Mouse (Mus musculus) bone marrow macrophage, adult 2 months (primary cell): ENCODE measurements at regions not wholly inside any gene's neighbourhood (a gene's known extent, or its start where the extent isn't known, plus 50 kb on each side); places are given as distances from the start of the nearest gene placed in this dataset.
A peak's percentile ranks its signal among the peaks of the same experiment; 100 is the strongest.

Source experiments
- H3K27ac ChIP-seq: 2 replicates; pipeline ENCODE4 v1.5.1; 2012; ENCODE audit warnings: low read depth, low read length; ENCODE audit not compliant: insufficient read depth
- H3K4me1 ChIP-seq: 2 replicates; pipeline ENCODE4 v1.6.1; 2012; ENCODE audit warnings: low read length; ENCODE audit not compliant: control insufficient read depth, insufficient read depth
- H3K4me3 ChIP-seq: 2 replicates; pipeline ENCODE4 v1.5.1; 2012; ENCODE audit warnings: mild to moderate bottlenecking, low read length, moderate library complexity; ENCODE audit not compliant: insufficient read depth
- CTCF ChIP-seq: IDR thresholded peaks from 2 replicates; pipeline ENCODE4 v1.5.1; 2012; ENCODE audit warnings: low read depth, mild to moderate bottlenecking, low read length, moderate library complexity
- POLR2A ChIP-seq: IDR thresholded peaks from 2 replicates; pipeline ENCODE4 v1.6.1; 2012; ENCODE audit warnings: mild to moderate bottlenecking, low read depth, low read length, borderline replicate concordance

DNA sequence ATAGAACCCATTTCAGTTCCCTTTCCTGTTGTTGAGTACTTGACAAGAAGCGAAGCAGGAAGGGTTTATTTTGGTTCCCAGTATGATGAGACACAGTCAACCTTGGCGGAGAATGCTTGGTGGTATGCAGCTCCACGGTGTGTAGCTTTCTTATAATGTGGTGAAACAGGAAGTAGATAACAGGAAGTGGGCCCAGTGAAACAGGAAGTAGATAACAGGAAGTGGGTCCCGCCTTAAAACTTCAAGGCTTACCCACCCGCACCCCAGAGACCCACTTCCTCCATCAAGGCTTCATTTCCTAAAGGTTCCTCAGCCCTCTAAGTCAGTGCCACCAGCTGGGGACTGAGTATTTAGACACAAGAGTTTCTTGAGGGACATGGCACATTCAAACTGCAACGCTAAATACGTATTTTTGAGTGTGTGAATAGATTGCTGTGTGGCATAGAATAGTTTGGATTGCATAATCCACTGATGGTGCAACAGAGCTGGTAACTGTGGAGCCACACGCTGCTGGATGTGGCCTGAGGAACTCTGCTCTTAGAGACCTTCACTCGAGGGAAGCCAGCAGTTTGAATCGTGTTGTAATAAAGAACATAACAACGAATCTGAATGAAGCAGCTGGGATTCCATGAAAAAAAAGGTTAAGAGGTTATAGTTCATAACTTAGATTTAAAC lies 190.8 kb downstream of the Npr3 start:
- Histone ChIP-seq H3K4me3 (no peak overlapping the region), H3K27ac (peak overlapping the region; percentile 97), H3K4me1 (peaks cover 20% of the 10 kb centered on the region)
- TF ChIP-seq POLR2A (no peak), CTCF (no peak)

DNA sequence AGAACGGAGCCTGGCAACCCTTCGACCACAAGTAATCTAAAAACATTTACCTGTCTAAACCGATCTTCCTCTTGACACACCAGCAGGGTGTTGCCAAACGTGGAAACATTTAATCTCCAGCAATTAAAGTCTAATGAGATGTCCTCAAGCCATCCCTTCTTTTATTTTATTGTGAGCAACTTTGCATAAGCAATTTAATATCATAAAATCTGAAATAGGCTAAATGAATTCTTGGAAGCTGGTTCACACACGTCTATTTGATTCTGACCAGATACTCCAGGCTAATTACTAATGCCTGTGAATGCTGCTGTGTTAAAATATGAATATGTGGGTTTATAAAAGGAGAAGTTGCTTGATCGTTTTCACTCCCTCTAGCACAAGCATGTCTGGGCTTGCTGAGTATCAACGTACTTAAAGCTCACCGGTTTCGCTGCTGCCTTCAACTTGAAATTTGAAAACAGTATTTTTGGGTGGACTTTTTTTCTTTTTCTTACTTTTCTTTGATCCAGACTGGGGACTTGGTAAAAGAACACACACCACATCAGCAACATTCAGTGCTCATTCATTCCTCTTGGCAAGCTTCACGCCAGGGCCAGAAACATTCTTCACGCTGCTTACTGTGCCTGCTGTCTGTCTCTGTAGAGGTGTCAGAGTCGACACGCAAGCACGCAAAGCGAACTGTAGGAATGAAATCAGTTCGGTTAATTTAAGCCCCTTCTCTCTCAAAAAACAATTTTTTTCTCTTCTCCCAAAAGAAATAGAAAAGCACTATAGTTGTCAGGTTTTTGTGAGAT lies 194.4 kb downstream of the Npr3 start:
- Histone ChIP-seq H3K27ac (no peak overlapping the region), H3K4me1 (peaks cover 24% of the 10 kb centered on the region), H3K4me3 (no peak overlapping the region)
- no peak for TF ChIP-seq CTCF
- TF ChIP-seq POLR2A = no peak

DNA sequence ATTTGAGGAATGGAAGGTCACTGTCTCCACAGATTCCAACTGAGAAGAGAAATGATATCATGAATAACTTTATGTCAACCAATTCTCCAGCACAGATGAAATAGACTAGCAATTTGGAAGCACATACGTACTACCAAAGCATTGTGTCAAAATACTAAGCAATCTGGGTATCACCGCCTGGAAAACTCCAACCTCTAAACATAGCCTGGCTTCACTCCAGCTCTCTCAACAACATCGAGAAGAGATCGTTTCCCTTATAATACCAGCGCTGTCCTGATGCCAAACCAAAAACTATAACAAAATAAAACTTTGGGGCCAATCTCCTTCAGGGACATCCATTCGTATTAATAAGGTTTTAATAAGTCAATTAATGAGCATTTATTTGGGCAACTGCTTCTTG lies 205.8 kb downstream of the Npr3 start:
- Histone ChIP-seq H3K4me3 (no peak overlapping the region), H3K27ac (no peak overlapping the region), H3K4me1 (peaks cover 2% of the 10 kb centered on the region; the same call in 1 of the 2 replicates)
- TF ChIP-seq CTCF = no peak
- no peak for TF ChIP-seq POLR2A

DNA sequence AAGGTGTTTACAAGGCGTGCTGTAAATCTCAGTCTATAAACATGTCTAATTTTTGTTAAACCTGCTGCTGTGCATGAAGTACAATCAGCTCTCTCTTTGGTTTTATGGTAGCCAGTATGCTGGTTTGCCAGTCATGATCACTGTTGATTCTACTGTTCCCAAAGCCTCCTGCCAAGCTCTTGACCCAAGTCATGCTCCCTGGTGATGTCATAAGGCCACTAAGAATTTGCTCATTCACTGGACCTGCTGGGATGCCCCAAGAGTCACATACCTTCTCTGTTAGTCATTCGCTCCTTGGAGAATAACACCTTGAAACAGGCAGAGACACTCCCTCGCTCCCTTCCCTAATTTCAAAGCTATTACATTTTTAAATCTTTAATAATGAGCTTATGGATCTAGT lies 207.2 kb downstream of the Npr3 start:
- Histone ChIP-seq H3K4me1 (peaks cover 2% of the 10 kb centered on the region; the same call in 1 of the 2 replicates), H3K4me3 (no peak overlapping the region), H3K27ac (no peak overlapping the region)
- TF ChIP-seq POLR2A (no peak), CTCF (no peak)

DNA sequence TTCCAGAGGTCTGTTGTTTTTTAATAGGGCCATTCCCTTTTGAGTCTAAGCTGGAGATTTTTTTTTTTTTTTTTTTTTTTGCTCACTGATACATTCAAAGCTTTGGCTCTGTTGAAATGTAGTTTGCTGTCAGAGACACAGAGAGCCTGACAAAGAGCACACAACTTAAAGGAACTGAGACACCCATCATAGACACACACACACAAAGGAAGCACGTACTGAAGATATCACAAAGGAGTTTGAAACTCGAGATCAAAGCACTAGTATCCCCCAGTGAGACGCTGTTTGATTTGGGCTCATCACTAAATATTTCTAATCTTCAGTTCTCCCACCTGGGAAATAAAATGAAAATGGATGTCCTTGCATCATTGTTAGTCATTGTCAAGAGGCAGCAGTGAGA lies 210.0 kb downstream of the Npr3 start:
- Histone ChIP-seq H3K4me3 (no peak overlapping the region), H3K27ac (no peak overlapping the region), H3K4me1 (peaks cover 2% of the 10 kb centered on the region; the same call in 1 of the 2 replicates)
- no peak for TF ChIP-seq POLR2A
- TF ChIP-seq CTCF = no peak

DNA sequence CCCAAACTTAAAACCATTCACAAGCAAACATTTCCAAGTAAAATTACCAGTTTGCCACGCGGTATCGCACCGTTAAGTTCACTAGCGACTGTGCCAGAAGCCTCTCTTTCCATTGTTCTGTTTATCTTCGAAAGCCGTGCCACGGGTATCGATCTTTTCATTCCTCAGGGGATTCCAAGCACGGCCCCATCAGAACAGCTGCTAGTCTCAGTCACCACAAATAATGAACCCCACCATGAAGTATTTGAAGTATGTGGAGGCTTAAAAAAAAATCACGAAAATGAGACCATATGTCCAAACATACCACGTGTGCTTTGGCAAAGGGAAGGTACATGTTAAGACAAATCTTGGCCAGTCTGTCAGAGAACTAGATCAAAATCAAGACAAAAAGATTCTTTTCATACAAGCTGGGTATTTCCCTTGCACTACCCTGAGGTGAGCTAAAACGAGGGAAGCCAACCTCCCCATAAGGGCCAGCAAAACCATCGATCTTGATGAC lies 213.3 kb downstream of the Npr3 start:
- H3K4me1 ChIP-seq = peaks cover 2% of the 10 kb centered on the region; the same call in 1 of the 2 replicates
- H3K27ac ChIP-seq = no peak overlapping the region
- no peak overlapping the region for H3K4me3 ChIP-seq
- no peak for TF ChIP-seq CTCF

DNA sequence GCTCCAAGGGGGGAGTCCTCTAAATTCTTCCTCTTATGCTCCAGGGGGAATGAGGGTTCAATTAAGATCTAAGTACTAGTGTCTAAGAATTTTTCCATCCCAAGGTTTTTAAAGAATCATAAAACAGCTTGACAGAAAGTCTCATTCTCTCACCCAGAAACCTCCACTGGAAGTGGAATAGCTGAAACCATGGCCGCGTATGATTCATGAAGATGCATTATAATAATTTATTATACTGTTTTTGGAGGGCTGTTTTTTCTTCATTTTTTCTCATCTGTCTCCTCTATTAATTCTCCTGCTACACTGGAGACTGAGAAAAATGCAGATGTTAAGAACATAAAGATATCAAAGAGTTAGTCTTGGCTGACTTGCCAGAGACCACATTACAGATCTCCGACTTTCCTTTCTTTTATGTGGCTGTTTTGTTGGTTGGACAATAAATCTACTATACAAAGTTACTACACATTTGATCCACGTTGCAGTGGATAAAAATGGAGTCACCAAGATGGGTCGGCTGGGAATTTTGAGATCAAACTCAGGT lies 242.2 kb downstream of the Npr3 start:
- TF ChIP-seq POLR2A (no peak), CTCF (no peak)
- H3K27ac ChIP-seq = no peak overlapping the region
- H3K4me1 ChIP-seq = no peaks in the 10 kb centered on the region
- H3K4me3 ChIP-seq = no peak overlapping the region

DNA sequence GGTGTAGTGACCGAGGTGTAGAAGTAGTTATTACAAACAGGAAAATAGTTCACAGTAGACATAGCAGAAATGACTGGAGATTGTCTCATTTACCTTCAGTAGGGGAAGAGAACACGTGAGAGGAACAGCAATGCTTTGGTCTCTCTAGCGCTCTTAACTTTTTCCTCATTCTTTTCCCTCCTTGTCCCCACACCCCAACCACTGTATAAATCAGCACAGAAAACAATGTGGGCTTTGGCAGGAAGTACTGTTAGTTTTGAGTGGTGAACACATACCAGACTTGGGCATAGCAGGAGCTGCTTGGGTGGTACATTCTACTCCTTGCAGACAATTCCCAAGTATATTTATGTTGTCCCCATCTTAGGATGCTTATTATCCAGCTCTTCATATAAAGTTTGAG lies 251.9 kb downstream of the Npr3 start:
- TF ChIP-seq CTCF (no peak), POLR2A (no peak)
- no peak overlapping the region for H3K27ac ChIP-seq
- no peaks in the 10 kb centered on the region for H3K4me1 ChIP-seq
- no peak overlapping the region for H3K4me3 ChIP-seq

DNA sequence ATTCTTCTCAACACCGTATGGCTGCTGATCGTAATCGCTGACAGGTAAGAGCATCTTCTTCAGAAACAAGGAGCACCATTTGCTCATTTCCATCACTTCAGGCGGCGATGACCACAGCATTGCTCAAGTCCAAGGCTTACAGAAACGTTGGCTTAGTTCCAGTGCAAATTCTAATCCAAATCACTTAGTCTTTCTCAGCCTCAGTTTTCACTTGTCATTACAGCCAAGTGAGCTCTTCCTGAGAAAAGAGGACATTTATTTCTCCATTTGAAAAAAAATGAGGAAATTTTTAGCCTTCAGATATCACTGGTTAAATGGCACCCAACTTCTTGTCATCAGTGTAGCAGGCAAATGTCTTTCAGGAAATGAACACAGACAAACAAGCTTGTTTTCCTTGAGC lies 246.8 kb upstream of the Tars start:
- no peak overlapping the region for H3K4me3 ChIP-seq
- no peak overlapping the region for H3K27ac ChIP-seq
- no peaks in the 10 kb centered on the region for H3K4me1 ChIP-seq
- TF ChIP-seq POLR2A = no peak
- TF ChIP-seq CTCF = no peak

DNA sequence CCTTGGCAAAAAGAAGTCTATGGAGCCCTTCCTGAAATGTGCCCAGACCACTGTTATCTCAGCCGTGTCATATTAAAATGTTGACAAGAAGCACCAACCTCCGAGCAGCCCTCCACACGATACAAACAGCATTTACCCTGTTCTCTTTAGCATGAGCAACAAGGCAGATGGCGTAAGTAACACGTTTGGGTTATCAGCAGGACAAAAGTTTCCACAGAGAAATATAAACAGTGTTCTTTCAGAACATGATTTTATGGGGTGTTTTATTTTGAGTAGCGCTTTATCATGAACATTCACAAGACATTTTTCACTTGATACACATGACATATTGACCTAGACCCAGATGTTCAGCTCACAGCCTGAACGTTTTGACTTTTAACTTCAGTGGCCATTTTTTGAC lies 245.3 kb upstream of the Tars start:
- TF ChIP-seq POLR2A (no peak), CTCF (no peak)
- Histone ChIP-seq H3K4me3 (no peak overlapping the region), H3K4me1 (no peaks in the 10 kb centered on the region), H3K27ac (no peak overlapping the region)
